Mouse (Mus musculus) neural tube, embryonic 14.5 days (tissue): Measurements from ENCODE around the gene Hist1h2ap. TPM values are rescaled to one million over a fixed set of nuclear protein-coding genes. Genes with fewer than 3 reads are reported as not detected.
"Not testable (repeated sequence)": the region's sequence is repeated elsewhere in the genome, so short reads cannot be mapped to it uniquely, and the experiment has no call there.

ENCODE experiments used
- ATAC-seq: fragments of 200-750 bp; cut with Nextera tagmentation; 2 replicates; pipeline ENCODE4 v1.8.0; 2017; ENCODE audit warnings: low read depth, mild to moderate bottlenecking, moderate TSS enrichment, moderate library complexity
- H3K27ac ChIP-seq: fragments of 300-500 bp; sonication (generic); 2 replicates; pipeline ENCODE4 v1.5.1; 2014; ENCODE audit warnings: low read depth, mild to moderate bottlenecking, control low read depth, low read length, moderate library complexity, mixed read lengths
- H3K27me3 ChIP-seq: fragments of 300-500 bp; sonication (generic); 2 replicates; pipeline ENCODE4 v1.6.1; 2014; ENCODE audit warnings: low read length; ENCODE audit not compliant: control insufficient read depth, insufficient read depth
- H3K36me3 ChIP-seq: fragments of 300-500 bp; sonication (generic); 2 replicates; pipeline ENCODE4 v1.6.1; 2014; ENCODE audit warnings: low read length, mixed read lengths; ENCODE audit not compliant: control insufficient read depth, insufficient read depth
- H3K4me1 ChIP-seq: fragments of 300-500 bp; sonication (generic); 2 replicates; pipeline ENCODE4 v1.6.1; 2014; ENCODE audit warnings: low read length; ENCODE audit not compliant: control insufficient read depth, insufficient read depth
- H3K4me2 ChIP-seq: fragments of 300-500 bp; sonication (generic); 2 replicates; pipeline ENCODE4 v1.6.1; 2014; ENCODE audit warnings: mild to moderate bottlenecking, low read depth, low read length, control low read depth
- H3K4me3 ChIP-seq: fragments of 300-500 bp; sonication (generic); 2 replicates; pipeline ENCODE4 v1.5.1; 2014; ENCODE audit warnings: low read depth, low read length, control low read depth, mixed read lengths
- H3K9ac ChIP-seq: fragments of 300-500 bp; sonication (generic); replicated peaks from 2 replicates; pipeline ENCODE4 v1.6.1; 2014; ENCODE audit warnings: low read depth, mild to moderate bottlenecking, control low read depth, low read length, mixed read lengths
- H3K9me3 ChIP-seq: fragments of 300-500 bp; sonication (generic); 2 replicates; pipeline ENCODE4 v1.6.1; 2016; ENCODE audit warnings: low read length; ENCODE audit not compliant: control insufficient read depth
- WGBS: fragments of 180-500 bp; shearing (Covaris S2); extraction: QIAGEN DNeasy Blood & Tissue Kit; methylation state at CpG from one replicate; pipeline ENCODE4 v1.1.7; 2014; 5-methylcytosine and 5-hydroxymethylcytosine counted together
- polyA plus RNA-seq: library from polyadenylated mRNA; unstranded; fragments of >200 nt; fragmentation: Nextera tagmentation; extraction: Ambion mirVana; gene quantifications from 2 replicates; pipeline ENCODE4 v1.2.1, GENCODE M21; 2014

Gene Hist1h2ap
- polyA plus RNA-seq, 1 experiment from 2014 or later, result 268 TPM

DNA sequence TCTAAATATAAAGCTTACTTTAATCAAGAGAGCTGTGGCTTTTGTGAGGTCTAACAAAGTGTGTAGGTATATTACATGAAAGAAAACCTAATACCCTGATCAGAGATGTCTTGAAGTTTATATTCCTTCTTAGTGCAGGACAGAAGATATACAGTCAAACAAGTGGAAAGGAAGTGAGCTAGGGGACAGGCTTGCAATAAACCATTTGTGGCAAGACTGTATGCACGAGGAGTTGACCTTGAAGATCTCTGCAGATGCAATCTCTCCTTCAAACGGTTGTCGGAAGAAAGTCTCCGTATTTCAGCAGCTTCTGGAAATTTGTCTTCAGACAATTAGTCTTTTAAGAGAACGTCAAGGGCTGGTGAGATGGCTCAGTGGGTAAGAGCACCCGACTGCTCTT lies 43.4 kb downstream of the Hist1h2ap start:
- Histone ChIP-seq H3K4me3 (no peak overlapping the region), H3K27ac (no peak overlapping the region), H3K36me3 (no peaks in the 10 kb centered on the region), H3K9me3 (no peaks in the 10 kb centered on the region), H3K4me2 (no peak overlapping the region), H3K27me3 (no peaks in the 10 kb centered on the region), H3K9ac (no peak overlapping the region), H3K4me1 (peaks cover 12% of the 10 kb centered on the region)
- 57% methylated on average over 6 of the region's 6 CpGs for WGBS
- no peak for ATAC-seq

DNA sequence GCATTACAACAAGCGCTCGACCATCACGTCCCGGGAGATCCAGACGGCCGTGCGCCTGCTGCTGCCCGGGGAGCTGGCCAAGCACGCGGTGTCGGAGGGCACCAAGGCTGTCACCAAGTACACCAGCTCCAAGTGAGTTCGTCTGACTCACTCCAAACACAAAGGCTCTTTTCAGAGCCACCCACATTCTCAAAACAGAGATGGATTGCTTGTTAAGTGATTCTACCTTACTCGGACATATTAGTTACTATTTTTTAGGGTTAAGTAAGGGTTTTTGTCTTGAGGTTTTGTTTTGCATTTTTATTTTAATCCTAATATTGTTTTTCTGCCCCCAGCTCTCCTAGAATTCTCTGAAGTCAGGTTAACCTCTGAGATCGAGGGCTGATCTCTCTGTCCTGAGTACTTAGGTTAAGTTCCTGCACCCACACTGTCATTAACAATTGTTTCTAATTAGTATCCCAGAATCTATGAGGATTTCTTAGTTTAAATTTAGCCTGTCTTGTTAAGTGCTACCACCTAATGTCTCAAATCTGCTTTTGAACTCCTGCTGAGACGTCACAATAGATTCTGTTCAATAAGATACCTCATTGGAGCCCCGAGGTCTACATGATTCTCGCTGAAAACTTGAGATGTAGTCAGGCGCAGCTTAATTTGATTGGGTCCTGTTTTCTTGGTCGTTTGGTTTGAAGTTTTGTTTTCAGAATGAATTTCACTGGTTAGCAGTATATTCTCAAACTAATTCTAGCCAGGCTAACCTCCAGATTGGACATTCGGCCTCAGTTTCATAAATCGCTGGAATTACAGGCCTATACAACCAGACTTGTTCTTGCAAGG lies 45.3 kb downstream of the Hist1h2ap start:
- Histone ChIP-seq H3K9ac (no peak overlapping the region), H3K4me2 (peak overlapping the region; percentile 56), H3K4me3 (peak overlapping the region; percentile 29), H3K27me3 (no peaks in the 10 kb centered on the region), H3K36me3 (no peaks in the 10 kb centered on the region), H3K4me1 (peaks cover 16% of the 10 kb centered on the region), H3K27ac (peak overlapping the region; percentile 5; the same call in 1 of the 2 replicates), H3K9me3 (no peaks in the 10 kb centered on the region)
- 12% methylated on average over 14 of the region's 21 CpGs for WGBS
- peak; percentile 29; the same call in 1 of the 2 replicates for ATAC-seq

DNA sequence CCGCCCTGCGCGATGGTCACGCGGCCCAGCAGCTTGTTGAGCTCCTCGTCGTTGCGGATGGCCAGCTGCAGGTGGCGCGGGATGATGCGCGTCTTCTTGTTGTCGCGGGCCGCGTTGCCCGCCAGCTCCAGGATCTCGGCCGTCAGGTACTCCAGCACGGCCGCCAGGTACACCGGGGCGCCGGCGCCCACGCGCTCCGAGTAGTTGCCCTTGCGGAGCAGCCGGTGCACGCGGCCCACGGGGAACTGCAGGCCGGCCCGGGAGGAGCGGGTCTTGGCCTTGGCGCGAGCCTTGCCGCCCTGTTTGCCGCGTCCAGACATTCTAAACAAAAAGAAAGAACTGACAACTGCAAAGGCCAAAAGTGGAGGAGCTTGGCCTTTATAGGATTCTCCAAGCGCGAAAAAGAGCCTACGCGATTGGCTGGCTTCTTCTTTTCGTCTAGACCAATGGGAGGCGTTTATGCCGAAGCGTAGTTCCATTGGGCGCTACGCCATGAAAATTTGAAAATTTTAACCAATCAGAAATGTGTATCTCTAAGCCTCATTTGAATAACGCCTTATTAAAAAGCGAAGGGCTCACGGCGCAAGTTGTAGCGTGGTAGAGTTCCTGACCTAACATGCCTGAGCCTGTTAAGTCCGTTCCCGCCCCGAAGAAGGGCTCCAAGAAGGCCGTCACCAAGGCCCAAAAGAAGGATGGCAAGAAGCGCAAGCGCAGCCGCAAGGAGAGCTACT lies 46.2 kb downstream of the Hist1h2ap start, which contains the start of the genes Hist1h2an and Hist1h2bp:
TSS of gene Hist1h2an (minus strand) at position 320 of the 731 bp plus-strand sequence.
TSS of gene Hist1h2bp (plus strand) at position 563 of the 731 bp plus-strand sequence.
- Histone ChIP-seq H3K4me2 (peak within 1 kb of the TSS; percentile 56), H3K4me1 (peaks cover 23% of the 10 kb centered on the region), H3K27ac (peak within 1 kb of the TSS; percentile 52), H3K4me3 (peak within 1 kb of the TSS; percentile 29)
- H3K9ac ChIP-seq, H3K36me3 ChIP-seq, H3K27me3 ChIP-seq, H3K9me3 ChIP-seq: not testable (repeated sequence)
- under 1% methylated on average over 35 of the region's 63 CpGs for WGBS
- ATAC-seq, result peak; percentile 95

DNA sequence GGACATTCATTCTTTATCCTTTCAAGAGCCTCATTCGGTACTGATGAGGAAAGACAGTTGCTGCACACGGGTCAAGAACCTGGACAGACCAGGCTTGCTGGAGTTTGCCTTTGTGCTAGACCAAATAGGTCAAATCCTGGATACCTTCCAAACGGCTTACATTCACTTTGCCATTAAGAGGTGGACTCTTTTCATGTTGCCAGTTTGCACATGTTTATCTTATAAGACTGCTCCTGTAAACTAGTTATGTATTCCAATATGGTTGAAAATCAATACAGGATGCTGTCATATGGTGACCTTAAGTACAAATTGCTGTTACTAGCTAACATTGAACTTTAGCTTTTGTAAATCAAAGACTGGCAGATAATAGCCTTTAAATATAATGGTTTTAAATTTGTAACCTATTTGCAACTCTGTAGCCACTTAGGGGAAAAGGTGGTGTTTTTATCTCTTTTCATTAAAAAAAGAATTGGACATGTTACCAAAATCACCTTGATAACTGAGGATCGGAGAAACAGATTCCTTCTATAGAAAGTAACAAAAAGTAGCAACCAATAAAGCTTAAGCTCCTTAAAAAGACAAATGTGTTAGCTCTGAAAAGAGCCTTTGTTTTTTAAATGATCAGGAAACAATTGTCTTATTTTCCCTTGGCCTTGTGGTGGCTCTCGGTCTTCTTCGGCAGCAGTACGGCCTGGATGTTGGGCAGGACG lies 47.0 kb downstream of the Hist1h2ap start:
- H3K27ac ChIP-seq, result no peak overlapping the region
- H3K9me3 ChIP-seq, result no peaks in the 10 kb centered on the region
- 3% methylated on average over 8 of the region's 8 CpGs for WGBS

DNA sequence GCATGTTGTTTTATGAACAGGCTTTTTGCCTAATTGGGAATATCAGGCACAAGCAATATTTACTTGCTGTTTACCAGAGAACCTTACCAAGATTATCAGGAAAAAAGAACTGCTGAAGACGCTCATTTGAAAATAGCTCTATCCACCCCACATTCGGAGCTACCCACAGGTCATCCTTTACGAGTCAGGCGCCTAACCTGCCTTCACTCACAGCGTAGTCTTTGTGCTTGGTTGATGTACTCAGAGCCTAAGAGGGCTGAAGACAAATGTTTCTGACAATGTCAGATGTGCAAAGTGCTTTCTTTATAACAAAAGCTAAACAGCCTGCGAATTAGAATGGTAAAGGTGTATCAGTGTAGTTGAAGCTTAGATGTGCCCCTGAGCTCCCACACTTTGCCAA lies 49.0 kb downstream of the Hist1h2ap start:
- H3K27me3 ChIP-seq, result no peaks in the 10 kb centered on the region
- no peak overlapping the region for H3K27ac ChIP-seq
- 12% methylated on average over 6 of the region's 6 CpGs for WGBS
- H3K9me3 ChIP-seq, result no peaks in the 10 kb centered on the region
- H3K36me3 ChIP-seq, result no peaks in the 10 kb centered on the region
- H3K9ac ChIP-seq, result no peak overlapping the region
- H3K4me3 ChIP-seq, result no peak overlapping the region
- H3K4me2 ChIP-seq, result no peak overlapping the region
- no peak for ATAC-seq
- peaks cover 31% of the 10 kb centered on the region for H3K4me1 ChIP-seq

More for the DNA sequence above, 47.0 kb downstream of the Hist1h2ap start:
- Histone ChIP-seq H3K4me1 (peaks cover 23% of the 10 kb centered on the region), H3K36me3 (no peaks in the 10 kb centered on the region), H3K4me3 (peak overlapping the region; percentile 29), H3K9ac (no peak overlapping the region), H3K27me3 (no peaks in the 10 kb centered on the region), H3K4me2 (peak overlapping the region; percentile 56)
- ATAC-seq, result no peak

DNA sequence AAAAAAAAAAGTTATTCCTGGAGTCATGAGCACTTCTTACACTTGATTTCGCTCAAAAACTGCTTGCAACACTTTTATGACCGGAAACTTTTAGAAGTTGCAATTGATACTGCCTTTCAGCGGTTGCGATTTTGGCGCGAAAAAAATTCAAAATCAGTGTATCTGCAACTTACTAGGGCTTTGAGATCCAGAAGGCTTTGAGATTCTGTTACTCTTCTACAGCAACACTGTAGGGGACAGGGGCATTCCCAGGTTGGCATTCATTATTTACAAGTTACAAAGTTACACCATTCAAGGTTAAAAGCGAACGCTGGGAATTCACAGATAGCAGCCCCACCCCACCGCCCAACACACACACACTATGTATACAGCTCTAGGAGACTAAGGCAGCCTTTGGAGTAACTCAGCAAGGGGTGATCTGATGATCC lies 49.6 kb downstream of the Hist1h2ap start:
- no peaks in the 10 kb centered on the region for H3K9me3 ChIP-seq
- H3K4me1 ChIP-seq, result peaks cover 31% of the 10 kb centered on the region
- H3K9ac ChIP-seq, result no peak overlapping the region
- peak overlapping the region; percentile 36 for H3K4me3 ChIP-seq
- no peaks in the 10 kb centered on the region for H3K27me3 ChIP-seq
- ATAC-seq, result no peak
- WGBS, result 2% methylated on average over 9 of the region's 9 CpGs
- H3K36me3 ChIP-seq, result no peaks in the 10 kb centered on the region
- H3K27ac ChIP-seq, result peak overlapping the region; percentile 22; the same call in 1 of the 2 replicates
- H3K4me2 ChIP-seq, result peak overlapping the region; percentile 64

DNA sequence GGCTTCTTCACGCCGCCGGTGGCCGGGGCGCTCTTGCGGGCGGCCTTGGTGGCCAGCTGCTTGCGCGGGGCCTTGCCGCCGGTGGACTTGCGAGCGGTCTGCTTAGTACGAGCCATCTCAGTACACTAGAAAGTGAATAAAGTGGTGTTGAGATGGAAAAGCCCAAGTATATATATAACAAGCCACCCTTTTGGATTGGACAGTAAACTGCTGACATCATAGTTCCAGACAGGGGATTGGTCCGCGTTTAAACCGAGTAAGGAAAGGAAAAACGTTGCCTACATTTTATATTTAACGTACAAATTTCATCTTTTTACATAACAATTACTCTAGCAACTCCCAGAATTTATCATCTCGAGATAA lies 50.1 kb downstream of the Hist1h2ap start, which contains the start of gene Hist1h3i:
TSS of gene Hist1h3i (minus strand) at position 116 of the 363 bp plus-strand sequence.
- ATAC-seq, result peak; percentile 83
- Histone ChIP-seq H3K36me3 (no peaks in the 10 kb centered on the region), H3K27me3 (no peaks in the 10 kb centered on the region), H3K27ac (peak within 1 kb of the TSS; percentile 55; the same call in 1 of the 2 replicates), H3K4me2 (peak within 1 kb of the TSS; percentile 64), H3K4me3 (peak within 1 kb of the TSS; percentile 36), H3K4me1 (peaks cover 28% of the 10 kb centered on the region), H3K9ac (peak within 1 kb of the TSS; percentile 54; the same call in 1 of the 2 replicates), H3K9me3 (no peaks in the 10 kb centered on the region)
- under 1% methylated on average over 13 of the region's 20 CpGs for WGBS
